Mouse (Mus musculus): ENCODE data around the gene Ak5. TPM values are rescaled to one million over a fixed set of nuclear protein-coding genes. Genes with fewer than 3 reads are reported as not detected.
A peak's percentile ranks its signal among the peaks of the same experiment; 100 is the strongest.

The Ak5 gene
- total and polyA plus RNA-seq, 3 experiments, result 0.13 to 0.79 (median 0.23) TPM

DNA sequence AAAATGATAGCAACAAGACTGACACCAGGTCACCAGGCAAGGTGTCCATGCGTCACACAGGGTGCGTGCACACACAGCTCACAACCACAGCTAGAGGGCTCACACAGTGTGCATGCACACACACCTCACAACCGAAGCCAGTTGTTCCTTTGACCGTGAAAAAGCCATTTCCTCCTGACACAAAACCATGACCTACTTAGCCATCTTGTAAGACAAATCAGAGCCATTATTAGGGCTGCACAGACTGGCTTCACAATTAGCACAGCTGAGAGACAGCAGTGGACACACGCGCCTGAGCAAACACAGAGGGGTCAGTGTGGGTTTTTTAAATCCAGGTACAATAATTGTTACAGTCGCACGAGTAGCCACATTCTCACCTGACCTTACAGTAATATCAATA, 115.5 kb downstream of the Ak5 start:
- H3K27ac ChIP-seq (ENCODE audit: insufficient read depth, low read depth), result no peak overlapping the region
- no peak overlapping the region for H3K9ac ChIP-seq (ENCODE audit: insufficient read depth, low read depth)
- no peak for DNase-seq (ENCODE audit: extremely low read depth)
- H3K4me3 ChIP-seq (replicated peaks in 1 of 3; ENCODE audit: low read depth in 2 of 3, low read length in 2 of 3, poor library complexity in 1 of 3), result no peak overlapping the region
- TF ChIP-seq SMC3 (IDR thresholded peaks at IDR 0.05; ENCODE audit: low read depth, low read length), result no peak
- no peak for TF ChIP-seq CHD2 (IDR thresholded peaks at IDR 0.05; ENCODE audit: low read length)
- no peak for TF ChIP-seq MXI1 (IDR thresholded peaks at IDR 0.05; ENCODE audit: low read depth, low read length)
- TF ChIP-seq JUND (conservative IDR thresholded peaks at IDR 0.05; ENCODE audit: low read depth, low read length), result no peak
- TF ChIP-seq PAX5 (IDR thresholded peaks at IDR 0.05; ENCODE audit: low read length), result no peak
- 0 out of 2 replicates have a peak, but pooled peaks have one; percentile 11 for TF ChIP-seq BHLHE40 (IDR thresholded peaks at IDR 0.05; ENCODE audit: low read depth, low read length)
- TF ChIP-seq ZKSCAN1 (IDR thresholded peaks at IDR 0.05; ENCODE audit: borderline replicate concordance, low read depth, low read length), result no peak
- TF ChIP-seq KAT2A (IDR thresholded peaks at IDR 0.05; ENCODE audit: insufficient replicate concordance, low read length), result no peak
- no peaks in the 10 kb centered on the region for H3K9me3 ChIP-seq (replicated peaks; ENCODE audit: low read length)
- no peaks in the 10 kb centered on the region for H3K79me2 ChIP-seq (replicated peaks; ENCODE audit: control insufficient read depth, extremely low read depth, insufficient read depth, poor library complexity, severe bottlenecking)
- dilution Hi-C loops (cut with MboI; ENCODE audit: extremely low pct_ligation_motif_present, extremely low pct_unique_long_range_greater_than_20kb, low sequenced_read_pairs), result no loop called here
- H3K27me3 ChIP-seq (replicated peaks), result no peaks in the 10 kb centered on the region
- H3K4me2 ChIP-seq (ENCODE audit: insufficient read depth, low read depth, poor library complexity, severe bottlenecking), result no peak overlapping the region
- H3K4me1 ChIP-seq (ENCODE audit: control insufficient read depth in 1 of 2, insufficient read depth in 2 of 2), result peaks cover 2 to 8% of the 10 kb centered on the region in 2 experiments; a peak in 2 of 4 replicates
- in situ Hi-C loops (cut with MboI; ENCODE audit: low pct_ligation_motif_present, low pct_unique_long_range_greater_than_20kb, low sequenced_read_pairs), result no loop called here
- H3K36me3 ChIP-seq (replicated peaks in 1 of 2; ENCODE audit: control insufficient read depth in 1 of 2, insufficient read depth in 1 of 2, low read length in 1 of 2), result no peaks in the 10 kb centered on the region

- no peak for DNase-seq (ENCODE audit: extremely low read depth)
- dilution Hi-C loops (cut with MboI; ENCODE audit: extremely low pct_ligation_motif_present, extremely low pct_unique_long_range_greater_than_20kb, low sequenced_read_pairs) (no loop called here), in situ Hi-C loops (cut with MboI; ENCODE audit: low pct_ligation_motif_present, low pct_unique_long_range_greater_than_20kb, low sequenced_read_pairs) (no loop called here)
- H3K27me3 ChIP-seq (replicated peaks), result no peaks in the 10 kb centered on the region
- no peaks in the 10 kb centered on the region for H3K79me2 ChIP-seq (replicated peaks; ENCODE audit: control insufficient read depth, extremely low read depth, insufficient read depth, poor library complexity, severe bottlenecking)
- no peak overlapping the region for H3K4me3 ChIP-seq (replicated peaks in 1 of 3; ENCODE audit: low read depth in 2 of 3, low read length in 2 of 3, poor library complexity in 1 of 3)
- TF ChIP-seq CHD2 (IDR thresholded peaks at IDR 0.05; ENCODE audit: low read length) (no peak), EP300 (IDR thresholded peaks at IDR 0.05; ENCODE audit: low read length) (no peak), NELFE (IDR thresholded peaks at IDR 0.05; ENCODE audit: low read depth, low read length) (no peak), RCOR1 (conservative IDR thresholded peaks at IDR 0.05; ENCODE audit: low read depth, low read length) (no peak), MAFK (IDR thresholded peaks at IDR 0.05; ENCODE audit: insufficient replicate concordance, low read length) (no peak), MYC (IDR thresholded peaks at IDR 0.05; ENCODE audit: low read depth, low read length) (no peak), ZC3H11A (IDR thresholded peaks at IDR 0.05; ENCODE audit: low read depth, low read length) (no peak)
- no peak overlapping the region for H3K9ac ChIP-seq (ENCODE audit: insufficient read depth, low read depth)
- H3K4me1 ChIP-seq (ENCODE audit: control insufficient read depth in 1 of 2, insufficient read depth in 2 of 2), result peaks cover 0 to 5% of the 10 kb centered on the region in 2 experiments; a peak in 1 of 4 replicates
- no peaks in the 10 kb centered on the region for H3K9me3 ChIP-seq (replicated peaks; ENCODE audit: low read length)
- H3K4me2 ChIP-seq (ENCODE audit: insufficient read depth, low read depth, poor library complexity, severe bottlenecking), result no peak overlapping the region
- H3K36me3 ChIP-seq (replicated peaks in 1 of 2; ENCODE audit: control insufficient read depth in 1 of 2, insufficient read depth in 1 of 2, low read length in 1 of 2), result no peaks in the 10 kb centered on the region
- no peak overlapping the region for H3K27ac ChIP-seq (ENCODE audit: insufficient read depth, low read depth)
Measured at GRCm38 (mm10) chr3:152550528-152551115, 117.5 kb downstream of the Ak5 start.

Measured in CH12.LX (cell line).